Mouse (Mus musculus): ENCODE data around the gene Mrps26. TPM values are rescaled to one million over a fixed set of nuclear protein-coding genes. Genes with fewer than 3 reads are reported as not detected.
A peak's percentile ranks its signal among the peaks of the same experiment; 100 is the strongest.

The Mrps26 gene
- polyA plus RNA-seq, 1 experiment from 2014 or later = 30.9 TPM

GRCm38 (mm10) chr2:130535017-130535416 lies 28.5 kb upstream of the Mrps26 start:
- Histone ChIP-seq H3K36me3 (ENCODE audit: control insufficient read depth, insufficient read depth) (no peaks in the 10 kb centered on the region; the same call in 1 of the 2 replicates), H3K27me3 (ENCODE audit: control insufficient read depth, insufficient read depth, low read depth, low read length) (no peaks in the 10 kb centered on the region), H3K4me2 (ENCODE audit: low read depth, low read length) (no peak overlapping the region), H3K9ac (ENCODE audit: low read depth, low read length) (no peak overlapping the region), H3K9me3 (replicated peaks; ENCODE audit: control insufficient read depth, low read length) (no peaks in the 10 kb centered on the region), H3K4me3 (ENCODE audit: low read depth, low read length) (no peak overlapping the region), H3K4me1 (ENCODE audit: control insufficient read depth, low read depth, low read length) (no peaks in the 10 kb centered on the region), H3K27ac (ENCODE audit: low read length) (no peak overlapping the region)
- 73% methylated on average over 6 of the region's 6 CpGs for WGBS (ENCODE audit: insufficient replicate concordance)
- ATAC-seq (ENCODE audit: low read depth) = no peak

- Histone ChIP-seq H3K4me3 (ENCODE audit: low read depth, low read length) (no peak overlapping the region), H3K27me3 (ENCODE audit: control insufficient read depth, insufficient read depth, low read depth, low read length) (no peaks in the 10 kb centered on the region), H3K9me3 (replicated peaks; ENCODE audit: control insufficient read depth, low read length) (no peaks in the 10 kb centered on the region), H3K27ac (ENCODE audit: low read length) (no peak overlapping the region), H3K36me3 (ENCODE audit: control insufficient read depth, insufficient read depth) (peaks cover 5% of the 10 kb centered on the region; the same call in 1 of the 2 replicates), H3K4me2 (ENCODE audit: low read depth, low read length) (no peak overlapping the region), H3K4me1 (ENCODE audit: control insufficient read depth, low read depth, low read length) (no peaks in the 10 kb centered on the region), H3K9ac (ENCODE audit: low read depth, low read length) (no peak overlapping the region)
- ATAC-seq (ENCODE audit: low read depth) = no peak
- 73% methylated on average over 3 of the region's 3 CpGs for WGBS (ENCODE audit: insufficient replicate concordance)
These were observed 26.7 kb upstream of the Mrps26 start for GRCm38 (mm10) chr2:130536890-130537289.

GRCm38 (mm10) chr2:130538876-130539546 lies 24.5 kb upstream of the Mrps26 start:
- H3K9me3 ChIP-seq (replicated peaks; ENCODE audit: control insufficient read depth, low read length) = no peaks in the 10 kb centered on the region
- H3K4me3 ChIP-seq (ENCODE audit: low read depth, low read length) = no peak overlapping the region
- no peaks in the 10 kb centered on the region for H3K27me3 ChIP-seq (ENCODE audit: control insufficient read depth, insufficient read depth, low read depth, low read length)
- no peak for ATAC-seq (ENCODE audit: low read depth)
- H3K27ac ChIP-seq (ENCODE audit: low read length) = no peak overlapping the region
- no peaks in the 10 kb centered on the region for H3K4me1 ChIP-seq (ENCODE audit: control insufficient read depth, low read depth, low read length)
- peaks cover 21% of the 10 kb centered on the region for H3K36me3 ChIP-seq (ENCODE audit: control insufficient read depth, insufficient read depth)
- no peak overlapping the region for H3K4me2 ChIP-seq (ENCODE audit: low read depth, low read length)
- no peak overlapping the region for H3K9ac ChIP-seq (ENCODE audit: low read depth, low read length)
- WGBS (ENCODE audit: insufficient replicate concordance) = 50% methylated on average over 8 of the region's 8 CpGs

GRCm38 (mm10) chr2:130540266-130540665 lies 23.3 kb upstream of the Mrps26 start:
- ATAC-seq (ENCODE audit: low read depth) = no peak
- no peak overlapping the region for H3K4me2 ChIP-seq (ENCODE audit: low read depth, low read length)
- H3K9ac ChIP-seq (ENCODE audit: low read depth, low read length) = no peak overlapping the region
- no peaks in the 10 kb centered on the region for H3K27me3 ChIP-seq (ENCODE audit: control insufficient read depth, insufficient read depth, low read depth, low read length)
- H3K27ac ChIP-seq (ENCODE audit: low read length) = no peak overlapping the region
- H3K36me3 ChIP-seq (ENCODE audit: control insufficient read depth, insufficient read depth) = peaks cover 33% of the 10 kb centered on the region
- H3K9me3 ChIP-seq (replicated peaks; ENCODE audit: control insufficient read depth, low read length) = no peaks in the 10 kb centered on the region
- H3K4me3 ChIP-seq (ENCODE audit: low read depth, low read length) = no peak overlapping the region
- no peaks in the 10 kb centered on the region for H3K4me1 ChIP-seq (ENCODE audit: control insufficient read depth, low read depth, low read length)
- 62% methylated on average over 9 of the region's 9 CpGs for WGBS (ENCODE audit: insufficient replicate concordance)

DNA sequence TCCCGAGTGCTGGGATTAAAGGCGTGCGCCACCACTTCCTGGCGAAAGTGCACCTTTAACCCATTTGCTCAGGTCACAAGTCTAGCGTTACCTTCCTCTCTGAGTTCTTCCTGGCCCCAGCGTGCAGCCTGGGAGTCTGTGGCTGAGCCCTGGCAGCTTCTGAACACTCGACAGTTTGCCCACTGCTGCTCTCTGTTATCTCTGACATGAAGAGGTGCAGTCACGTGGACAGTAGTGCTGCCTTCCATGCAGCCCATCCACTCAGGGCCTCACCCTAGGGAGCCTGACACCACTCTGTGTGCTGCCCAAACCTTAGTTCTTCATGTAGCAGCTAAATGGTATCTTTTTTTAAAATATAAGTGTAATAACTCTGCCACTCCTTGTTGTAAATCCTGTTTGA lies 16.6 kb upstream of the Mrps26 start:
- ATAC-seq (ENCODE audit: low read depth) = peak; percentile 82
- peaks cover 30% of the 10 kb centered on the region for H3K36me3 ChIP-seq (ENCODE audit: control insufficient read depth, insufficient read depth)
- 49% methylated on average over 8 of the region's 8 CpGs for WGBS (ENCODE audit: insufficient replicate concordance)

DNA sequence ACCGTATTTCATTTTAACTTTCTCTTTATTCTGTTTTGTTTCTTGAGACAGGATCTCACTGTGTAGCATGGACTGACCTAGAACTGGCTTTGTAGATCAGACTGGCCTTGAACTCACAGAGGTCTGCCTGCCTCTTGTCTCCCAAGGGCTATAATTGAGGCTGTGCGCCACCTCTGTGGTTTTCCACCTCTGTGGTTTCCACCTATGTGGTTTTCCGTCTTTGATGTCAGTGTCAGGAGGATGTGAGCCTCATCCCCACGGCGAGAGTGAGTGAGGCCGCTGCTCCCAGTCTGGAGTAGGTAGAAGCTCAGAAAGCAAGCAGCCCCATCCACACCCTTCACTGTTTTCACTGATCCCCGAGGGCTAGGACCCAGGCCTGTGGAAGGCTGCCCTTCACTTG lies 8.7 kb upstream of the Mrps26 start:
- Histone ChIP-seq H3K27ac (ENCODE audit: low read length) (no peak overlapping the region), H3K4me3 (ENCODE audit: low read depth, low read length) (no peak overlapping the region), H3K4me1 (ENCODE audit: control insufficient read depth, low read depth, low read length) (no peaks in the 10 kb centered on the region), H3K4me2 (ENCODE audit: low read depth, low read length) (no peak overlapping the region), H3K9ac (ENCODE audit: low read depth, low read length) (no peak overlapping the region), H3K27me3 (ENCODE audit: control insufficient read depth, insufficient read depth, low read depth, low read length) (no peaks in the 10 kb centered on the region), H3K9me3 (replicated peaks; ENCODE audit: control insufficient read depth, low read length) (no peaks in the 10 kb centered on the region), H3K36me3 (ENCODE audit: control insufficient read depth, insufficient read depth) (peaks cover 10% of the 10 kb centered on the region)
- no peak for ATAC-seq (ENCODE audit: low read depth)
- 73% methylated on average over 7 of the region's 7 CpGs for WGBS (ENCODE audit: insufficient replicate concordance)

More for the DNA sequence above, 16.6 kb upstream of the Mrps26 start:
- Histone ChIP-seq H3K27ac (ENCODE audit: low read length) (no peak overlapping the region), H3K9ac (ENCODE audit: low read depth, low read length) (no peak overlapping the region), H3K4me2 (ENCODE audit: low read depth, low read length) (no peak overlapping the region), H3K9me3 (replicated peaks; ENCODE audit: control insufficient read depth, low read length) (no peaks in the 10 kb centered on the region), H3K27me3 (ENCODE audit: control insufficient read depth, insufficient read depth, low read depth, low read length) (no peaks in the 10 kb centered on the region), H3K4me3 (ENCODE audit: low read depth, low read length) (no peak overlapping the region), H3K4me1 (ENCODE audit: control insufficient read depth, low read depth, low read length) (no peaks in the 10 kb centered on the region; the same call in 1 of the 2 replicates)

- Histone ChIP-seq H3K4me2 (ENCODE audit: low read depth, low read length) (no peak overlapping the region), H3K4me3 (ENCODE audit: low read depth, low read length) (no peak overlapping the region), H3K4me1 (ENCODE audit: control insufficient read depth, low read depth, low read length) (no peaks in the 10 kb centered on the region), H3K9ac (ENCODE audit: low read depth, low read length) (no peak overlapping the region), H3K27ac (ENCODE audit: low read length) (no peak overlapping the region), H3K27me3 (ENCODE audit: control insufficient read depth, insufficient read depth, low read depth, low read length) (no peaks in the 10 kb centered on the region), H3K9me3 (replicated peaks; ENCODE audit: control insufficient read depth, low read length) (no peaks in the 10 kb centered on the region), H3K36me3 (ENCODE audit: control insufficient read depth, insufficient read depth) (peaks cover 10% of the 10 kb centered on the region)
- ATAC-seq (ENCODE audit: low read depth) = no peak
- 65% methylated on average over 1 of the region's 1 CpGs for WGBS (ENCODE audit: insufficient replicate concordance)
These were observed 7.2 kb upstream of the Mrps26 start for GRCm38 (mm10) chr2:130556292-130556691.

GRCm38 (mm10) chr2:130557462-130557861 lies 6.1 kb upstream of the Mrps26 start:
- WGBS (ENCODE audit: insufficient replicate concordance) = 87% methylated on average over 2 of the region's 2 CpGs
- Histone ChIP-seq H3K4me3 (ENCODE audit: low read depth, low read length) (no peak overlapping the region), H3K27me3 (ENCODE audit: control insufficient read depth, insufficient read depth, low read depth, low read length) (no peaks in the 10 kb centered on the region), H3K27ac (ENCODE audit: low read length) (no peak overlapping the region), H3K4me1 (ENCODE audit: control insufficient read depth, low read depth, low read length) (no peaks in the 10 kb centered on the region), H3K4me2 (ENCODE audit: low read depth, low read length) (no peak overlapping the region), H3K9me3 (replicated peaks; ENCODE audit: control insufficient read depth, low read length) (no peaks in the 10 kb centered on the region), H3K9ac (ENCODE audit: low read depth, low read length) (no peak overlapping the region), H3K36me3 (ENCODE audit: control insufficient read depth, insufficient read depth) (peaks cover 7% of the 10 kb centered on the region)
- ATAC-seq (ENCODE audit: low read depth) = no peak

GRCm38 (mm10) chr2:130558015-130558414 lies 5.5 kb upstream of the Mrps26 start:
- Histone ChIP-seq H3K4me1 (ENCODE audit: control insufficient read depth, low read depth, low read length) (peaks cover 4% of the 10 kb centered on the region), H3K9me3 (replicated peaks; ENCODE audit: control insufficient read depth, low read length) (no peaks in the 10 kb centered on the region), H3K4me3 (ENCODE audit: low read depth, low read length) (no peak overlapping the region), H3K9ac (ENCODE audit: low read depth, low read length) (no peak overlapping the region), H3K36me3 (ENCODE audit: control insufficient read depth, insufficient read depth) (peaks cover 7% of the 10 kb centered on the region), H3K27me3 (ENCODE audit: control insufficient read depth, insufficient read depth, low read depth, low read length) (no peaks in the 10 kb centered on the region), H3K27ac (ENCODE audit: low read length) (no peak overlapping the region), H3K4me2 (ENCODE audit: low read depth, low read length) (no peak overlapping the region)
- 54% methylated on average over 2 of the region's 2 CpGs for WGBS (ENCODE audit: insufficient replicate concordance)
- no peak for ATAC-seq (ENCODE audit: low read depth)
